Mouse (Mus musculus) granulocyte monocyte progenitor cell, adult 5-6 weeks (primary cell): ENCODE measurements around the gene Olfr988. TPM values are rescaled to one million over a fixed set of nuclear protein-coding genes. Genes with fewer than 3 reads are reported as not detected.
"Not testable (repeated sequence)": the region's sequence is repeated elsewhere in the genome, so short reads cannot be mapped to it uniquely, and the experiment has no call there.

ENCODE experiments used
- ATAC-seq: replicated peaks from 2 replicates; pipeline ENCODE4 v1.8.0; 2016; ENCODE audit warnings: mild to moderate bottlenecking, moderate TSS enrichment, inconsistent platforms; ENCODE audit not compliant: poor library complexity, severe bottlenecking
- total RNA-seq, 2 experiments: library from RNA; stranded (forward) in 1 of 2; stranded (reverse) in 1 of 2; fragments of 200-712, 200-1000 nt in 1 of 2; fragments of >200 nt in 1 of 2; fragmentation: Nextera tagmentation in 1 of 2; gene quantifications; 2 replicates each; pipeline ENCODE4 v1.2.3; 2014 to 2017

Olfr988 gene
- total RNA-seq (2014; fragmentation: Nextera tagmentation) (not detected in 2 replicates), total RNA-seq (2017) (not detected in 2 replicates)

DNA sequence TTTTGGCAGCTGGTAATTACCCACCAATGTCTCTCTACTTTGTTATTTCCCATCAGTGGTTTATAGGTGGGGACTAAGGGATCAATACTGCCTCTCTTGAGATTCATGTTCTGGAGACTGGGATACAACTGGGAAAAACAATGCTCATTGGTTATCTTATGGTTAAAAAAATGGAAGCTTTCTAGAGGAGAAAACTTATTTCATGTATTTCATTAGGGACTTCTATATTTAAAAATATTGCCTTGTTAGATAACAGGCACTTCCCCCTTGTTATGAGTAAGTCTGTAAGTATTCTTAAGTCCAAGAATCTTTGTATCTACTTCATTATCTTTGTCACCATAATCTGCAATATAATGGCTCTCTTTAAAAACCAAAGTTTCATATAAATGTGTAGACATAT, at the start of gene Olfr988:
Gene Olfr988, minus strand, starts transcription at position 101 of the 400 bp plus-strand sequence.
- ATAC-seq = not testable (repeated sequence)

GRCm38 (mm10) chr2:85409369-85409768, 46.3 kb upstream of the Olfr988 start, which contains the start of gene Olfr992:
TSS of gene Olfr992 (minus strand) at chr2:85409469.
- ATAC-seq = no peak

DNA sequence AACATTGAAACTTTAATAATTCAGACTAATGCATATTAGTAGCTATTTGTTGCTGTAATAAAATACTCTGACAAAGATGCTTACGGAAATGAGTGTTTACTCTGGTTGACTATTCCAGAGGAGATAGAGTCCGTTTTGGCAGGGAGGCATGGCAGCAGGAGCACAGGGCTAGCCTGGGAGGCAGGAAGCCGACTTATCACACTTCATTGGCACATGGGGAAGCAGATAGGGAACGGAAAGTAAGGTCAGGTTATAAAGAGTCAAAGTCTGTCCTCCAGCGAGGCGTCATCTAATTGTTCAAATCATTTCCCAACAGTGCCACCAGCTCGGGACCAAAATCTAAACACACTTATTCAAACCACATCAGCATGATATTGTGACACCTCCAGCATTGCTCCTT, 23.1 kb downstream of the Olfr988 start:
- no peak for ATAC-seq

DNA sequence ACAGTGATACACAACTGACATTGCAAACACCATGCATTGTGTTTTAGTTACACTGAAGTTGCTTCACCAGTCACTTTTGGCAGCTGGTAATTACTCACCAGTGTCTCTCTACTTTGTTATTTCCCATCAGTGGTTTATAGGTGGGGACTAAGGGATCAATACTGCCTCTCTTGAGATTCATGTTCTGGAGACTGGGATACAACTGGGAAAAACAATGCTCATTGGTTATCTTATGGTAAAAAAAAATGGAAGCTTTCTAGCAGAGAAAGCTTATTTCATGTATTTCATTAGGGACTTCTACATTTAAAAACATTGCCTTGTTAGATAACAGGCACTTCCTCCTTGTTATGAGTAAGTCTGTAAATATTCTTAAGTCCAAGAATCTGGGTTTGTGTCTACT, 23.8 kb downstream of the Olfr988 start, which contains the start of gene Olfr987:
Gene Olfr987, minus strand, starts transcription at position 101 of the 400 bp plus-strand sequence.
- ATAC-seq = not testable (repeated sequence)

DNA sequence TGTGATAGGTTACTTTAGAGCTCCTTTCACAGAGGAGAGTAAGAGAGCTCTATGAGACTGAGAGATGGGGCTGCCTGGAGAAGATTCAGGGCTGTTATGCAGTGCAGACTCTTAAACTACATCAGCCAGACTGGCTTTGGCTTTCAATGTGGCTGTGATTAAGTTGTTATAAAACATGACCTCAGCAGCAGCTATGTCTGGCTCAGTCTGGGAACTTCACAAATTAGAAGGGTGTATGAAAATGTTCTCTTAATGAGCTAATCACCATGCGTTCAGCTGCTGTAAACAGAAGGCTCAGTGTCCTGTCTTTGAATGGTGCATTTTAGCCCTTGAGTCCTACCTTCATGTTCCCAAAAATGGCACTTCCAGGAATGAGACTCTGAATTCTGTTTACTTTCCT, 43.9 kb downstream of the Olfr988 start:
- no peak for ATAC-seq

Other genes starting within 250 kb of the Olfr988 start
- 0.41 TPM in 1 of 2 replicates, not detected in the other for gene Aplnr, start 227.0 kb downstream of the Olfr988 start, total RNA-seq (2014; fragmentation: Nextera tagmentation)
- not detected in 2 replicates for gene Aplnr, start 227.0 kb downstream of the Olfr988 start, total RNA-seq (2017)
- gene Lrrc55, start 166.0 kb downstream of the Olfr988 start, total RNA-seq (2014; fragmentation: Nextera tagmentation) = not detected in 2 replicates
- gene Lrrc55, start 166.0 kb downstream of the Olfr988 start, total RNA-seq (2017) = not detected in 2 replicates
- gene Olfr987, start 23.9 kb downstream of the Olfr988 start, total RNA-seq (2014; fragmentation: Nextera tagmentation) = not detected in 2 replicates
- not detected in 2 replicates for gene Olfr987, start 23.9 kb downstream of the Olfr988 start, total RNA-seq (2017)
- gene Olfr992, start 46.2 kb upstream of the Olfr988 start, total RNA-seq (2014; fragmentation: Nextera tagmentation) = not detected in 2 replicates
- gene Olfr992, start 46.2 kb upstream of the Olfr988 start, total RNA-seq (2017) = not detected in 2 replicates
- not detected in 2 replicates for gene Olfr993, start 51.6 kb upstream of the Olfr988 start, total RNA-seq (2014; fragmentation: Nextera tagmentation)
- gene Olfr993, start 51.6 kb upstream of the Olfr988 start, total RNA-seq (2017) = not detected in 2 replicates
- not detected in 2 replicates for gene Olfr994, start 73.2 kb upstream of the Olfr988 start, total RNA-seq (2014; fragmentation: Nextera tagmentation)
- gene Olfr994, start 73.2 kb upstream of the Olfr988 start, total RNA-seq (2017) = not detected in 2 replicates
- gene Olfr995, start 80.4 kb upstream of the Olfr988 start, total RNA-seq (2014; fragmentation: Nextera tagmentation) = not detected in 2 replicates
- gene Olfr995, start 80.4 kb upstream of the Olfr988 start, total RNA-seq (2017) = not detected in 2 replicates
- not detected in 2 replicates for gene 4833423E24Rik, start 155.8 kb upstream of the Olfr988 start, total RNA-seq (2014; fragmentation: Nextera tagmentation)
- not detected in 2 replicates for gene 4833423E24Rik, start 155.8 kb upstream of the Olfr988 start, total RNA-seq (2017)
- not detected in 2 replicates for gene Olfr996, start 216.0 kb upstream of the Olfr988 start, total RNA-seq (2014; fragmentation: Nextera tagmentation)
- gene Olfr996, start 216.0 kb upstream of the Olfr988 start, total RNA-seq (2017) = not detected in 2 replicates
- gene Olfr998, start 225.7 kb upstream of the Olfr988 start, total RNA-seq (2014; fragmentation: Nextera tagmentation) = not detected in 2 replicates
- not detected in 2 replicates for gene Olfr998, start 225.7 kb upstream of the Olfr988 start, total RNA-seq (2017)
- not detected in 2 replicates for gene Olfr1000, start 248.7 kb upstream of the Olfr988 start, total RNA-seq (2014; fragmentation: Nextera tagmentation)
- not detected in 2 replicates for gene Olfr1000, start 248.7 kb upstream of the Olfr988 start, total RNA-seq (2017)